Mouse (Mus musculus) stomach, postnatal 0 days (tissue): ENCODE results near the gene Gm20604.
A peak's percentile ranks its signal among the peaks of the same experiment; 100 is the strongest.

Experiments used
- CTCF ChIP-seq: IDR thresholded peaks from 2 replicates; pipeline ENCODE4 v1.5.1; 2016; ENCODE audit warnings: antibody characterized with exemption, low read depth, mild to moderate bottlenecking, moderate library complexity
- EP300 ChIP-seq: optimal IDR thresholded peaks from 2 replicates; pipeline ENCODE3; 2016; ENCODE audit warnings: antibody characterized with exemption

- peak; percentile 19; the same call in 1 of the 2 replicates for TF ChIP-seq CTCF
- TF ChIP-seq EP300: no peak
Observed at GRCm38 (mm10) chr12:102743589-102744574, 14.6 kb downstream of the Gm20604 start, which contains the start of the genes Moap1 and Tmem251.
